Mouse (Mus musculus): Measurements from ENCODE around the gene Smagp.

DNA sequence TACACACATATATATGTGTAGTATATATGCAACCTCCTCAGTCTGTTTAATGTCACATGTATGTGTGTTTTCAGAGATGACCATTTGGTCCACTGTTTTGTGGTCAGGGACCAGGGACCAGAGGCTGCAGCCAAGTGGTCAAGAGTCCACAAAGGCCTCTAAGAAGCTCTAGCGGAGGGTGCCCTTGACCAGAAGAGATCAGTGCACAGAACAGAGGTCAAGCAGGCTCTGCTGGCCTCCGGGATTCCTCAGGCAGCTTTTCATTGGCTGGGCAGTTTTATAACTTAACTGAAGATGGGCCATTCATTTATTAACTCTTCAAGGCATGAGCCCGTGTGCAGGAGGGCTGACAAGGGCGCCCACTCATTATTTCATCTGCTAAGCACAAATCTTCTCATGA lies 49.6 kb downstream of the Smagp start:
- TF ChIP-seq EP300 (optimal IDR thresholded peaks at IDR 0.05) (no peak), CTCF (IDR thresholded peaks at IDR 0.05; ENCODE audit: low read depth) (no peak)

All from stomach, postnatal 0 days (tissue).